Mouse (Mus musculus): ENCODE data around the gene Fau. TPM values are rescaled to one million over a fixed set of nuclear protein-coding genes. Genes with fewer than 3 reads are reported as not detected.

Gene Fau
- total and polyA plus RNA-seq, 2 experiments, result 455 to 820 TPM

- H3K79me2 ChIP-seq (ENCODE audit: control insufficient read depth, insufficient read depth, low read length), result peaks cover 5% of the 10 kb centered on the region; the same call in 1 of the 2 replicates
- H3K4me1 ChIP-seq (ENCODE audit: control insufficient read depth, insufficient read depth, low read length), result peaks cover 4% of the 10 kb centered on the region
- H3K9ac ChIP-seq (ENCODE audit: low read depth, low read length), result no peak within 1 kb of the TSS
- no peak within 1 kb of the TSS for H3K4me3 ChIP-seq (ENCODE audit: insufficient read depth, low read depth, low read length)
- TF ChIP-seq POLR2A (IDR thresholded peaks at IDR 0.05; ENCODE audit: extremely low read depth, insufficient read depth, low read length) (no peak), CTCF (IDR thresholded peaks at IDR 0.05; ENCODE audit: low read depth, low read length) (no peak)
- H3K36me3 ChIP-seq (ENCODE audit: control insufficient read depth, insufficient read depth, low read length), result peaks cover 2% of the 10 kb centered on the region; the same call in 1 of the 2 replicates
- no peaks in the 10 kb centered on the region for H3K27me3 ChIP-seq (ENCODE audit: control insufficient read depth, insufficient read depth, low read length)
- H3K27ac ChIP-seq (replicated peaks; ENCODE audit: insufficient read depth, low read depth, low read length), result no peak within 1 kb of the TSS
- DNase-seq (ENCODE audit: extremely low read depth, low read depth, low spot score), result no peak
- WGBS, result 91% methylated on average over 9 of the region's 9 CpGs
Observed at GRCm38 (mm10) chr19:6082156-6082555, 24.5 kb downstream of the Fau start, which contains the start of gene Gm28374. Gene Gm28374, minus strand, starts transcription at chr19:6082256.

- no peaks in the 10 kb centered on the region for H3K27me3 ChIP-seq (ENCODE audit: control insufficient read depth, insufficient read depth, low read length)
- H3K27ac ChIP-seq (replicated peaks; ENCODE audit: insufficient read depth, low read depth, low read length), result no peak within 1 kb of the TSS; the same call in 1 of the 2 replicates
- DNase-seq (ENCODE audit: extremely low read depth, low read depth, low spot score), result peak; percentile 91
- H3K36me3 ChIP-seq (ENCODE audit: control insufficient read depth, insufficient read depth, low read length), result peaks cover 2% of the 10 kb centered on the region; the same call in 1 of the 2 replicates
- peak within 1 kb of the TSS; percentile 84 for H3K4me3 ChIP-seq (ENCODE audit: insufficient read depth, low read depth, low read length)
- 1% methylated on average over 58 of the region's 58 CpGs for WGBS
- H3K79me2 ChIP-seq (ENCODE audit: control insufficient read depth, insufficient read depth, low read length), result peaks cover 5% of the 10 kb centered on the region; the same call in 1 of the 2 replicates
- H3K4me1 ChIP-seq (ENCODE audit: control insufficient read depth, insufficient read depth, low read length), result peaks cover 4% of the 10 kb centered on the region
- TF ChIP-seq CTCF (IDR thresholded peaks at IDR 0.05; ENCODE audit: low read depth, low read length) (no peak), POLR2A (IDR thresholded peaks at IDR 0.05; ENCODE audit: extremely low read depth, insufficient read depth, low read length) (peak; percentile 20; the same call in 1 of the 2 replicates)
- H3K9ac ChIP-seq (ENCODE audit: low read depth, low read length), result peak within 1 kb of the TSS; percentile 74
Observed at GRCm38 (mm10) chr19:6084478-6085248, 27.0 kb downstream of the Fau start, which contains the start of the genes Zfpl1 and Cdca5. Gene Zfpl1, minus strand, starts transcription at chr19:6084956. Gene Cdca5, plus strand, starts transcription at chr19:6084983.

- Histone ChIP-seq H3K4me3 (ENCODE audit: insufficient read depth, low read depth, low read length) (peak overlapping the region; percentile 52), H3K27me3 (ENCODE audit: control insufficient read depth, insufficient read depth, low read length) (no peaks in the 10 kb centered on the region), H3K27ac (replicated peaks; ENCODE audit: insufficient read depth, low read depth, low read length) (no peak overlapping the region), H3K9ac (ENCODE audit: low read depth, low read length) (0 out of 2 replicates have a peak overlapping the region, but pooled peaks have one; percentile 1), H3K4me1 (ENCODE audit: control insufficient read depth, insufficient read depth, low read length) (peaks cover 4% of the 10 kb centered on the region), H3K79me2 (ENCODE audit: control insufficient read depth, insufficient read depth, low read length) (peaks cover 5% of the 10 kb centered on the region; the same call in 1 of the 2 replicates), H3K36me3 (ENCODE audit: control insufficient read depth, insufficient read depth, low read length) (peaks cover 2% of the 10 kb centered on the region; the same call in 1 of the 2 replicates)
- peak; percentile 59 for DNase-seq (ENCODE audit: extremely low read depth, low read depth, low spot score)
- 2% methylated on average over 17 of the region's 17 CpGs for WGBS
- TF ChIP-seq POLR2A (IDR thresholded peaks at IDR 0.05; ENCODE audit: extremely low read depth, insufficient read depth, low read length), result no peak
- TF ChIP-seq CTCF (IDR thresholded peaks at IDR 0.05; ENCODE audit: low read depth, low read length), result no peak
Observed at GRCm38 (mm10) chr19:6085417-6085879, 27.8 kb downstream of the Fau start.

GRCm38 (mm10) chr19:6088841-6089240 lies 31.2 kb downstream of the Fau start:
- peaks cover 2% of the 10 kb centered on the region for H3K4me1 ChIP-seq (ENCODE audit: control insufficient read depth, insufficient read depth, low read length)
- no peaks in the 10 kb centered on the region for H3K27me3 ChIP-seq (ENCODE audit: control insufficient read depth, insufficient read depth, low read length)
- no peak overlapping the region for H3K9ac ChIP-seq (ENCODE audit: low read depth, low read length)
- H3K27ac ChIP-seq (replicated peaks; ENCODE audit: insufficient read depth, low read depth, low read length), result no peak overlapping the region
- TF ChIP-seq CTCF (IDR thresholded peaks at IDR 0.05; ENCODE audit: low read depth, low read length) (no peak), POLR2A (IDR thresholded peaks at IDR 0.05; ENCODE audit: extremely low read depth, insufficient read depth, low read length) (no peak)
- H3K36me3 ChIP-seq (ENCODE audit: control insufficient read depth, insufficient read depth, low read length), result no peaks in the 10 kb centered on the region
- 95% methylated on average over 13 of the region's 13 CpGs for WGBS
- peaks cover 2% of the 10 kb centered on the region; the same call in 1 of the 2 replicates for H3K79me2 ChIP-seq (ENCODE audit: control insufficient read depth, insufficient read depth, low read length)
- H3K4me3 ChIP-seq (ENCODE audit: insufficient read depth, low read depth, low read length), result no peak overlapping the region
- DNase-seq (ENCODE audit: extremely low read depth, low read depth, low spot score), result no peak

GRCm38 (mm10) chr19:6094119-6094518 lies 36.5 kb downstream of the Fau start, which contains the start of gene AC131692.1:
Gene AC131692.1, plus strand, starts transcription at chr19:6094419.
- no peaks in the 10 kb centered on the region for H3K27me3 ChIP-seq (ENCODE audit: control insufficient read depth, insufficient read depth, low read length)
- H3K27ac ChIP-seq (replicated peaks; ENCODE audit: insufficient read depth, low read depth, low read length), result no peak within 1 kb of the TSS
- TF ChIP-seq POLR2A (IDR thresholded peaks at IDR 0.05; ENCODE audit: extremely low read depth, insufficient read depth, low read length) (no peak), CTCF (IDR thresholded peaks at IDR 0.05; ENCODE audit: low read depth, low read length) (no peak)
- H3K4me1 ChIP-seq (ENCODE audit: control insufficient read depth, insufficient read depth, low read length), result no peaks in the 10 kb centered on the region
- no peaks in the 10 kb centered on the region for H3K36me3 ChIP-seq (ENCODE audit: control insufficient read depth, insufficient read depth, low read length)
- 91% methylated on average over 7 of the region's 7 CpGs for WGBS
- DNase-seq (ENCODE audit: extremely low read depth, low read depth, low spot score), result no peak
- no peaks in the 10 kb centered on the region for H3K79me2 ChIP-seq (ENCODE audit: control insufficient read depth, insufficient read depth, low read length)
- H3K4me3 ChIP-seq (ENCODE audit: insufficient read depth, low read depth, low read length), result no peak within 1 kb of the TSS
- no peak within 1 kb of the TSS for H3K9ac ChIP-seq (ENCODE audit: low read depth, low read length)
